Mouse (Mus musculus): ENCODE data around the gene Foxk1. TPM values are rescaled to one million over a fixed set of nuclear protein-coding genes. Genes with fewer than 3 reads are reported as not detected.

Foxk1 gene
- total RNA-seq, 2 experiments from 2014 or later, result 2.0 to 3.7 TPM

DNA sequence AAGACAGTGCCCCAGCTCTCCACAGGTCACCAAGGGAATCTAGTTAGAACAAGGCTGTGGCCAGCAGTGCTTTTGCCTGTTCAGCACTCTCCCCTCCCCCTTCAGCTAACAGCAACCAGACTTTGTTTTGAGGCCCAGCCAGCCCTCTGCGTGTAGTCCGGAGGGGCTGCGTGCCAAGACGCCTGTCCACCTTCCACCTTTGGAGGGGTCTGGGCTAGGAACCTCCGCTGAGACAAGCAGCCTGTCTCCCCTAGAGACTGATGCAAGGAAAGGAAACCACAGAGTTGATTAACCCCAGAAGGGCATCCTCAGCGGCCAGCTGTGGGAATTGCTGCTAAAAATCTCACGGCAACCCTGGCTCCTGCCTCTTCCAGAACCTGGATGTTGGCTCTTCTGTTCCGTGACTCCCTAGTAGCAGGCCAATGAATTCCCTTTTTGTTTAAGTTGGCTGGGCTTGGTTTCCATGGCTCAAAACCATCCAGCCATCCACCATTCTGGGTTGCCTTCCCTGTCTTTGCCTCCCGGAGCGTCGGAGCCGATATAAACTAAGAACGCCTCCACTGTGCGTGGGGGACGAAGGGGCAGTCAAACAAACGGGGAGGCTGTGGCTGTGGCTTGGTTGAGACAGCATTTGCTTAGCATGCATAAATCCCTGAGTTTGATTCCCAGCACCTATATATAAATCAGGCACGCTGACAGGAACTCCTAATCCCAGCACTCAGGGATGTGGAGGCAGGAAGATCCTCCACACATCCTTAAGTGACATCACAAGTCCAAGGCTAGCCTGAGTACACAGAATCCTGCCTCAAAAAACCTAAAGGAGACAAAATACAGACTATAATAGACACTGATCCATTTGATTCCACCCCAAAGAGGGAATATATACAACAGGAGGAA lies 14.3 kb upstream of the Foxk1 start:
- ATAC-seq (replicated peaks; ENCODE audit: low FRiP score, poor library complexity, severe bottlenecking), result no peak

DNA sequence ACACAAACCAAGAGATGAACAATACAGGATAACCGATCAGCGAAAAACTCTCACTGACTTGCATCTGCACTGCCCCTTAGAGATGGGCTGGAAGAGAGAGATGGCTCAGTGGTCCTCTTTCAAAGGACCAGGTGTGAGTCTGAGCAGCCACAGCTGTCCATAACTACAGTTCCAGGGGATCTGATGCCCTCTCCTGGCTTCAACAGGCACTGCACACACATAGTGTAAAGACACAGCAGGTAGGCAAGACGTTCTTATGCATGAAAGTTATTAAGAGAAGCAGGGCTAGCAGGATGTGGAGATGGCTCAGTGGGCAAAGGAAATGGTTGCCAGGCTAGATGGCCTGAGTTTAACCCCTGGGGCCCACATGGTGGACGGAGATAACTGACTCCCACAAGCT lies 13.6 kb upstream of the Foxk1 start:
- ATAC-seq (replicated peaks; ENCODE audit: low FRiP score, poor library complexity, severe bottlenecking), result peak; percentile 63; the same call in 1 of the 2 replicates

DNA sequence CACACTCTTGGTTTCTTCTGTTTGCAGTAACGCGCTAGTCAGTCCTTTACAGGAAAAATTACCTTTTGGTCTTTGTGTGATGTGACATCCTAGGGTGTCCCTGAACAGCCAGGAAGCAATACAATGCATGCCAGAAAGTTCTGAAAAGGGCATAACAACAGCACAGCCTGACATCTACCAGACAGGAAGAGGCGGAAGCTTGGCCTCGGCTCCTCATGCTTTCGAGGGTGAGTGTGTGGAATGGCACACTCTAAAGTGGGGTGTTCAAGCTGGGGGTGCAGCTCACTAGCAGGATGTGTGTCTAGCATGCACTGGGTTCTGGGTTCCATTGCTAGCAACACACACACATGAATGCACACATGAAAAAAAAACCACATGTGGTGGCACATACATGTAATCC lies 9.6 kb upstream of the Foxk1 start:
- ATAC-seq (replicated peaks; ENCODE audit: low FRiP score, poor library complexity, severe bottlenecking), result no peak

DNA sequence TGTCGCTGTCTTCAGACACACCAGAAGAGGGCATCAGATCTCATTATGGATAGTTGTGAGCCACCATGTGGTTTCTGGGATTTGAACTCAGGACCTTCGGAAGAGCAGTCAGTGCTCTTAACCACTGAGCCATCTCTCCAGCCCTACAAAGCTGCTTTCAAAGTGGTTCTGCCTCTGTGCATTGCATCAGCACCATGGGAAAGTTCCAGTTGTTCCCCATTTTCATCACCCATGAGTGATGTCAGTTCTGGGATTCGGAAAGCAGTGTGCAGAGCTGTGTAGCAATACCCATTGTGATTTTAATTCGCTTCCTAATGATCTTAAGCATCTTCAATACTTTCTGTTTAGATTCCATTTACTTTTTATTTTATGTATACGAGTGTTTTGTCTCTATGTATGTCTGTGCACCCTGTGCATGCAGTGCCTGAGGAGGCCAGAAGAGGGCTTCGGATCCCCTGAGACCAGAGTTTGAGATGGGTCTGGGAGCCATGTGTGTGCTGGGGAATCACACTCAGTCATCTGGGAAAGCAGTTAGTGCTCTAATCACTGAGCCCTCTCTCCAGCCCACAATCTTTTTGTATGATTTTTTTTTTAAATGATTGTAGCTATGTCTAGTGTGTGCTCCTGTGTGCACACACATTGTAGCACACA lies 6.6 kb upstream of the Foxk1 start:
- ATAC-seq (replicated peaks; ENCODE audit: low FRiP score, poor library complexity, severe bottlenecking), result no peak

DNA sequence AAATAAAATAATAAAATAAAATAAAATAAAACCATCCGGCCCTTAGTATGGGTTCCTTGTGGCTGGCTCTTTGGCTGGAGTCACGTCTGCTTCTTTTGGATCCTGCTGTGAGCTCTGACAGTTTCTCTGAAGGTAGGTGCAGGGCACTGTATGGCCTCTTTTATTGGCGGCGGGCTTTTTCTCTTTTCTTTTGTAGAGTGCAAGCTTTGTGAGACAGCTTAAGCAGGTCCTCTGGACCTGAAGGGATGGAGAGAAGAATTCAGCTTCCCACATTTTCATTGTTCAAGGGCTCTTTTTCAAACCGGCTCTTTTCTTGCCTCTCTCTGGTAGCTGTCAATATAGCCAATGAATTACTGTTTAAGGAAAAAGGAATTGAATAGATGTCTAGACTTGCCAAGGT lies 5.4 kb upstream of the Foxk1 start:
- ATAC-seq (replicated peaks; ENCODE audit: low FRiP score, poor library complexity, severe bottlenecking), result no peak

DNA sequence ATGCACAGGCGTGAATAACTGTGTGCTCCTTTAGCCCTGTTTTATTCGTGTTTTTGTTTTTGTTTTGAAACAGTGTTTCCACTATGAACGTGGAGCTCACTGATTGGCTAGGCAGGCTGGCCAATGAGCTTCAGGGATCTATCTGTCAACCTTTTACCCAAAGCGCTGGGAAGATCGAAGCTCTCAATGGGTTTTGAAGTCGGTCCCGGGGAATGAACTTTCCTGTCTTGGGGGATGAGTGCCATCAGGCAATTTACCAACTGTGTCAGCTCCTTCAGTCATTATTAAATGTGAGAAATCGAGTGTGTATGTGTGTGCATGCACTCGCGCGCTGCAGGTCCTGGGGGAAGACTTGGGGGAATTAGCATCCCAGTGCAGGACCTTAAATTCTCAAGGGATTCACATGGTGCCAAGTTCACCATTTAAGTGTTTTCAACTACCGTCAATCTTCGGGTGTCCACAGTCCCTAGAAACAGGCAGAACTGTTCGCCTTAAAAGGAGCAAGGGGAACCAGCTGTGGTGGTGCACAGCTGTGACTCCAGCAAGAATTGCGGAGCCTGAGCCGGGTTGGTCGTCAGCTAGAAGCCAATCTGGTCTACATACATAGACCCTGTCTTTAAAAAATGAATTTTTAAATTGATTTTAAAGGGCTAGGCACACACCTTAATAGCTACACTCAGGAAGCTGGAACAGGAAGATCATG lies 965 bp upstream of the Foxk1 start:
- ATAC-seq (replicated peaks; ENCODE audit: low FRiP score, poor library complexity, severe bottlenecking), result 0 out of 2 replicates have a peak, but pooled peaks have one; percentile 42

DNA sequence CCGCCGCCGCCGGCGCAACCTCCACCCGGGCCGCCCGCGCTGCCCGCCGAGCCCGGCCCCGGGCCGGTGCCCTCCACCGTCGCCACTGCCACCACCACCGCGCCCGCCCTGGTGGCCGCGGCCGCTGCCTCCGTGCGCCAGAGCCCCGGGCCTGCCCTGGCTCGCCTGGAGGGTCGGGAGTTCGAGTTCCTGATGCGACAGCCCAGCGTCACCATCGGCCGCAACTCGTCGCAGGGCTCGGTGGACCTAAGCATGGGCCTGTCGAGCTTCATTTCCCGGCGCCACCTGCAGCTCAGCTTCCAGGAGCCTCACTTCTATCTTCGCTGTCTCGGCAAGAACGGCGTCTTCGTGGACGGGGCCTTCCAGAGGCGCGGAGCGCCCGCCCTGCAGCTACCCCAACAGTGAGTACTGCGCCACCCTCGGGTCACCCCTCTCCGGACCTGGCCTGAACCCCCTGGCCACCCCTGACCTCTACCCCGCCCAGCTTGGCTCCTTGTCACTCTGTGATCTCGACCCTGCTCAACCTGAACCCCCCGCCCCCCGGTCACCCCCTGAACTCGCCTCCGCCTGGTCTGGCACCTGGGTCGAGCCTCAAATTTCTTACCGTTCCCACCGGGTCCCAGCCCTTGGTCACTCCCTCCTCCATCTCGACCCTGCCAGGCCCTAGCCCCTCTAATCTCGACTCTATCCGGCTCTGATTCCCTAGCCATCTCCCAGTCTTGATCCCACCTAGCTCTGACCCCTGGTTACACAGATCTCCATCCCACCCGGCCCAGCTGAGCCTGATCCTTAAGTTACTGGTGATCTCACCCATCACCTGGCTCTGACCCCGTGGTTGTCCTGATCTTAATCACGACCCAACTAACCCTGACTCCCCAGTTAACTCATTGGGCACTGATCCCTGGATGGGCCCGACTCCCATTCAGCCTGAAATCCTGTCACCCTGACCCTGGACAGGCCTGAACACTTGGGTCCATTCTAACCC lies 636 bp downstream of the Foxk1 start:
- peak; percentile 38 for ATAC-seq (replicated peaks; ENCODE audit: low FRiP score, poor library complexity, severe bottlenecking)

DNA sequence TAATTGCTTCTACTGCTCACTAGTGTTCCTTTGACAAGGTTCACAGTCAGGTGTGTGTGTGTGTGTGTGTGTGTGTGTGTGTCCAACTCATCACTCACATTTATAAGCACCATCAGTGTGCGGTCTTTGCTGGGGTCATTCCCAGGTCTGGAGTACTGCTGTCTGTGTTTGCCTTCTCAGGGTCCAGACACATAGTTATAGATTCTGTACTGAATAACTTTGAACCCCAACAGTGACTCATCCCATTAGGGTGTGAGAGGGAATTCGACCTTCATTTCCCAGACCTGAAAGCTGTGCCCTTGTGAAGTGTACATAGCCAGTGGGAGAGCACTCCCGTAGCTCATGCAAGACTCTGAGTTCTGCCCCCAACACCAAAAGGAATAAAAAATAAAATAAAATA lies 2.4 kb downstream of the Foxk1 start:
- no peak for ATAC-seq (replicated peaks; ENCODE audit: low FRiP score, poor library complexity, severe bottlenecking)

DNA sequence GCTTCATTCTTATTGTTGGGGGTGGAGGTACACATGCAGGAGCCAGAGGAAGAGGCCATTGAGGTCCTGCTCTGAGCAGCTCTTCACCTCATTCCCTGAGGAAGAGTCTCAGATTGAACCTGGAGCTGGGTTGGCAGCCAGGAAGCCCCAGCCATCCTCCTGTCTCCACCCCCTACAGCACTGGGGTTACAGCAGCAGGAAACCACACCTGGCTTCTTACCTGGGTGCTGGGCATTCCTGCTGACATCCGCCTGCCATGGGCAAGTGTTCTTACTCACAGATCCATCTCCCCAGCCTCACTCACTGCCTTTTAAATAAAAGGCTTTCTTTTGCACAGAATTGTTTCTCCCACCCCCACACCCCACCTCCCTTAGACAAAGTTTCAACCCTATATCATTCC lies 3.0 kb downstream of the Foxk1 start:
- ATAC-seq (replicated peaks; ENCODE audit: low FRiP score, poor library complexity, severe bottlenecking), result no peak

DNA sequence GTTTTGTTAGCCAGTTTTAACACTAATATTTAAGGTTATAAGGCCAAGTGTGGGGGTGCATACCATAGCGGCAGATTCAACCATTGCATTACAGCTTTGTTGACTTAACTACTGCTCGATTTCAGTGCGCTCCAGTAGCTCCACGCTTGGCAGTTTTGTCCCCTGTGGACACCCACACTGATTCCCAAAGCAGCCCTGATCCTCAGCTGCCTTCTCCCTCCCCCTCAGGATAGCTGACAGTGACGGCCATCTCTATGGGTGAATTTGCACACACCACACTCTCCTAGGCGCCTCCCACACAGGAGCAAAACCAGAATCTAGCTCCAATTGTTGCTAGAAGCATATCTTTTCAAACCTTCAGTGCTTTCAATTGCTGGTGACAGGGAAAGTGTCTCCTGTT lies 4.1 kb downstream of the Foxk1 start:
- no peak for ATAC-seq (replicated peaks; ENCODE audit: low FRiP score, poor library complexity, severe bottlenecking)

DNA sequence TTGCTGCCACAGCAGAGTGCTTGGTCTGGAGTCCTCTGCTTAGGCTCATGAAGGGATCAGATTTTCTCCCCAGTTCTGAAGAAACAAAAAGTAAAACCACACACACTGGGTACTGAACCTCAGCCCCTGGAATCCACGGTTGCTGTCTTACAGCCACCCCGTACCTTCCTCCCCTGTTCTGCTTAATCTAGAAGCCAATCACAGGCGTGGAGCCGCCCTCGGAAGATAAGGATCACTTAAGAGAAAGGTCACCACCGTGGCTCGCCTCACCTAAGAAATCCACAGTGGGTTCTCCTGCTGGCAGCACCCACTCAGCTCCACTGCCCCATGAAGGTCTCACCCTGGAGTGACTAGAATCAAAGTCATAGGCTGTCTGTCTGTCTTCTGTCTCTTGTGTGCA lies 5.1 kb downstream of the Foxk1 start:
- no peak for ATAC-seq (replicated peaks; ENCODE audit: low FRiP score, poor library complexity, severe bottlenecking)

DNA sequence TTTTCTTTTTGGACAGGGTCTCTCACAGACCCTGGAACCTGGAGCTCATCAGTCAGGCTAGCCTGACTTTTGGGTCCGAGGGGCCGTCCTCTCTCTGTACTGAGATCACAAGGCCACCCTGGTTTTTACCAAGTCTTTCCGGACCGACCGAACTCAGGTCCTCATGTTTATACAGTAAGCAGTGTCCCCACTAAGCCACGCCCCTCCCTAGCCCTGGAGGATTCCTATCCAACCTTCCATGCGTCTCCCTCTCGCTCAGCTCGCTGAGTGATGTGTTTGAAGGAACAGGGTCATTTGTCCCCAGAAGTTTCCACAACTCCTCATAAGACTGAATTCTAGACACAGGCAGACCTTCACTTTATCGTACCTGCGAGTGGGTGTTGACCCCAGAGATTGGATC lies 5.6 kb downstream of the Foxk1 start:
- no peak for ATAC-seq (replicated peaks; ENCODE audit: low FRiP score, poor library complexity, severe bottlenecking)

DNA sequence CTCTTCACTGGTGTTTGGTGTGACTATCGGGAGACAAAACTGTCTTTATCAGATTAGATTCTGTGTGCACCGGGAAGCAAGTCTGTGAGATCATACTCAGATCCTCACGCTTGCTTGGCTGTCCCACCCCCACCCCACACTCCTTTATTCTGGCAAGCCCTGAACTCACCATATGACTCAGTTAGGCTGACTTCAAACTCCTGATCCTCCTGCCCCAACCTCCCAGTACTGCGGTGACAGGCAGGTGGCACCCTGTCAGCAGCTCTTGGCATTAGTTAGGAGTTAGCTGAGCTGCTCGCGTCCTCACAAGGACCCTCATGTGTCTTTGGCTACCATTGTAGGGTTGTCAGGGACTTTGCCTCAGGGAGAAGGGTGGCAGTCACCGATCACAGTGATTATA lies 6.1 kb downstream of the Foxk1 start:
- ATAC-seq (replicated peaks; ENCODE audit: low FRiP score, poor library complexity, severe bottlenecking), result no peak

DNA sequence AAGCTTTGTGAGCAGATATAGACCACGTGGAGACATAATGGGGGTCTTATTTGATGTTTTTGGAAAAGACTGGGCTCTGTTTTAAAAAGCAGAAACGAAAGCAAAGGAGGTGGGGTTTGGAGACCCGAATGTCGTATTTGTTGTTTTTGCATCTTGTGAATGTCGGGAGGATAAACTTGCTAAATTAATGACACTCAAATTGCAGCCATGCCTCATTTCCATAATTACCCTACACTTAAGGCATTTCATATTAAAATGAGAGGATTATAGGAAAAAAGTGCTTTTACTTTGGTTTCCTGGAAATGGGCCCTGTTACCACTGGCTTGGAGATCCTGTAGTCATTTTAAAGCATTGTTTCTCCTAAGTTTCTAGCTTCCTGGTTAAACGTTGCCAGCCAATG lies 7.9 kb downstream of the Foxk1 start:
- no peak for ATAC-seq (replicated peaks; ENCODE audit: low FRiP score, poor library complexity, severe bottlenecking)

DNA sequence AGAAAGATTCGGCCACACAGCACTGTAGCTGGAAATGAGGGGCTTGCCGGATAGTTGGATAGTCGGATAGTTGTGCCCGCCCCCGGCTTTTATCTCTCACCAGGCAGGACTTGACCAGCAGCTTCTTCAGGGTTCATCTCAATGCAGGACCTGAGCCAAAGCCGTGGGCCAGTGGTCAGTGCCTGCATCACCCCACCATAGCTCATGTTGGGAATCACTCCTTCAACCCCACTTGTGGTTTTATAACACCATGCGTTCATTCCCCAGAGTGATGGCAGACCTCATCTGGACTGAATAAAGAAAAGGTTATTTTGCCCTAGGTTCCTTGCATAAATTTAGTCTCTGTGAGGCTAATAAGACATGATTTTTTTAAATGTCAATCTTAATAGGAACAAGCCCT lies 9.1 kb downstream of the Foxk1 start:
- no peak for ATAC-seq (replicated peaks; ENCODE audit: low FRiP score, poor library complexity, severe bottlenecking)

DNA sequence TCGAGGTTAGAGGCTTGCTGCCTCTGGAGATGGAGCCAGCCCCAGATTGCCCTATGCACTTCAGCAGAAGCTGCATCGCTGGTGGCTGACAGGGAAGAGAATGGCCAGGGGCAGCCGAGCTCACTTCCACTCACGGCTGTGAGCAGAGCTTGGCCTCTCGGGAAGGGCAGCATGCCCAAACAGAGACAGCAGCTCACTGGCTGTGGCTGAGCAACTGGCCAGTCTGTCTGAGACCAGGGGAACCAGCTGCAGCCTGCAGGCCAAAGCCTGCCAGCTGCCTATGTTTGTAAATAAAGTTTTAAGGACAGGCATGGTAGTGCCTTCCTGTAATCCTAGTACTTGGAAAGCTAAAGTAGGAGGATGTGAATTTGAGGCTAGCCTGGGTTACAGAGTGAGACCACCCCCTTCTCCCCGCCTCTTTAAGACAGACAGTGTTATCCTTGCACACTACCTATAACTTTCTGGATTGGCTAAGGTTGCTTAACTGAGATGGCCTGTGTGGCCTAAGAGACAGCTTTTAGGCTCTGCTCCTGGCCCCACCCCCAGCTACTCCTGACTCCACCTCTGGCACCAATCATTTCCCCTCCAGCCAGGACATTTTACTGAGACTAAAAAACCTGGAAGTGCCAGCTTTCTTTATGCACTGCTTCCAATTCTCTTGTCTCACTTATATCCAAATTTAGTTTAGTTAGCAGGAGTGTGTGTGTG lies 11.5 kb downstream of the Foxk1 start:
- ATAC-seq (replicated peaks; ENCODE audit: low FRiP score, poor library complexity, severe bottlenecking), result no peak

DNA sequence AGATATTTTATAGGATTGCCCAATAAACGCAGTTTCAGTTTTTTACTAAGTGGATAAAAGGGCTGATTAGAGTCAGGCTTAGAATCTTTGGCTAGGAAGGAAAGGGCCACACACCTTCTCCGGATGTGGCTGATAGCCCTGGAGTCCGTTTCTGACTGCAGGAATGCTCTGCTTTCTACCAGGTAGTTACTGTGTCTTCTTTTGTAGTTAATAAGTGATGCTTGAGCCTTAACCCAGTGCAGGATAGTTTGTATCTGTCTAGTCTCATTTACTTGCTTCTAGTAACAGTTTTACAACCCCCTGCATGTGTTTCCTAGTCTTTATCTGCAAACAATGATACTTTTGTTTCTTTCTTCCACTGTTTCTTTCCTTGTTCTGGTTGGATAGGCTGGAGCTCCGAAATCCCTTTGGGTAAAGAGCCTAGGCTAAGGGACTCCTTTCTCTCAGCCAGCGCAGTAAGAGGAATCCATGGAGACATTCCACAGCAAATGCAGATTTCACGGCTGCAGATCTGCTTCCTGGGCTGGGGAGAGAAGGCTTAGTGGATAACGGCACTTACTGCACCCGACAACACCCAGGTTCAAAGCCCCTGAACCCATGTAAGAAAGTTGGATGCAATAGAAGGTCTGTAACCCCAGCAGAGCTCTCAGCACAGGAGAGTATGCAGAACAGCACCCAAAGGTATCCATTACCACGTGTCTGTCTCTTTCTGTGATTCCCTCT lies 12.6 kb downstream of the Foxk1 start:
- ATAC-seq (replicated peaks; ENCODE audit: low FRiP score, poor library complexity, severe bottlenecking), result no peak

DNA sequence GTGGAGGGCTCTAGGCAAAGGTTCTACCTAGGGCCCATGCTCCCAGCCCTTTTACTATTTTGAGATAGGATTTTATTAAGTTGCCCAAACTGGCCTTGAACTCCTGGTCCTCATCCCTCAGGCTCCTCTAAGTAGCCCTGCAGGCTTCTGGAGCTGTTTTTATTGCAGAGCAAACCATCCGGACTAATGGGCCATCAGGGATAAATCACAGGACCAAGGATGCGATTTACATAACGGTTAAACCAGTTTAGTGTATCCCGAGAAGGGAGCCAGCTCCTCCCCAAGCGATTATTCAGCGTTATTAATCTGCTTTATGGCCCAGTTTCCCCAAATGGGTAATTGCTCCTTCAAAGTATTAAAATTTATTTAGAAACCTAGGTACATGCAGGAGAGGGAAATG lies 14.1 kb downstream of the Foxk1 start:
- no peak for ATAC-seq (replicated peaks; ENCODE audit: low FRiP score, poor library complexity, severe bottlenecking)
